Mouse (Mus musculus) frontal cortex, postnatal 25 days (tissue): ENCODE results near the gene 1500015O10Rik.

ENCODE experiments used
- DNase-seq, 2 experiments: peaks; one replicate each; pipeline ENCODE4 v3.0.0; 2022; ENCODE audit warnings: low spot score in 2 of 2

1500015O10Rik gene

DNA sequence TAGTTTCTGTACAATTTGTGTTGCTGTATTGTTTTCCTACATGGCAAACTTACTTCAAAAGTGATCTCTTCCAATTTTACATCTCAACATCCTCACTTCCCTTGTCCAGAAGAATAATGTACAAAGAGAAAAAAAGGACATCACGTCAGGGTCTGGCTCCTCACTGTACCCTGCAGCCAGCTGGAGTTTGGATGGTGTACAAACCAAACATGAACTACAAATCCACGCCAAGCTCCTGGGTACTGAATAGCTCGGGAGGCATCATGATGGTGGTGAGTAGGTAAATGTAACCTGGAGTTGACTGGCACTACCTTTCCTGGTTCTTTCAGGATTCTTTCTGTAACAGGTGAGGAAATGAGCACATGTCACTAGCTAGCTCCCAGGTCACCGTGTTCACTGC, 43.7 kb downstream of the 1500015O10Rik start:
- DNase-seq: no peak

DNA sequence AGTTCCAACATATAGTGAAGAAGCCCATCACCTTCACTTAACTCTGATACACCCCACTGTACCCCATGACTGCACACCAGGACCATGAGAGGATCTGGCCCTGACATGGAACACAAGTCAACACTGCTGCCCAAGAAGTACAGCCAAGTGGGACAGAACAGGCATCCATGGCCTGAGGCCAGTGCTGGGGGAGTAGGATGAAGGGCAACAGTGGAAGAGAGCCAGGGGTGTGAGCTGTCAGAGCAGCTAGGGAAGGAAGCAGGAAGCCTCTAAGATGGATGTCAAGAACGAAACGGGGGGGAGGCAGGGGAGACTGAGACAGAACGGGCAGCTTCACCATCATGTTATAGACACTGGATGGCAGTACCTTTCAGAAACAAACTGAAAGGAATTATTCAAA, 45.7 kb downstream of the 1500015O10Rik start:
- DNase-seq: no peak

GRCm38 (mm10) chr1:43781195-43781594, 50.8 kb downstream of the 1500015O10Rik start:
- no peak for DNase-seq

DNA sequence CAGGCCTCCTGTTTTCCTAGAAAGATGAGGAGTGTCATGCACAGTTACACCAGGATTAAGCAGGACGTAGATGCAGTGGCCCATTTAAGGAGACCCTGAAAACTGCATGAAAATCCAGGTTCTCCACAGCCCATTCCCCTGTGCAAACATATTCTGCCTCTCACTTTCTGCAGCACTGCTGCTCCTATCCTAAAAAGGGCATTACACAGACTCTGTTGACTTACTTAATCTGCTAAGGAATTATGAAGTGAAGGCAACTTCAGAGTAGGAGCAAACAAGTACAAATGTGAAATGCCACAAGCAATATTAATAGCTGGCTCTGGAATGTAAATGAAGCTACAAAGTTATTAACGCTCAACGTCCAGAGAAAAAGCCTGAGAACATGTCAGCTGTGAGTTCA, 51.3 kb downstream of the 1500015O10Rik start:
- no peak for DNase-seq

GRCm38 (mm10) chr1:43782680-43783079, 52.3 kb downstream of the 1500015O10Rik start:
- DNase-seq: no peak

- no peak for DNase-seq
Observed at GRCm38 (mm10) chr1:43783186-43783585, 52.8 kb downstream of the 1500015O10Rik start.

- no peak for DNase-seq
Observed at GRCm38 (mm10) chr1:43785316-43785715, 54.9 kb downstream of the 1500015O10Rik start.

DNA sequence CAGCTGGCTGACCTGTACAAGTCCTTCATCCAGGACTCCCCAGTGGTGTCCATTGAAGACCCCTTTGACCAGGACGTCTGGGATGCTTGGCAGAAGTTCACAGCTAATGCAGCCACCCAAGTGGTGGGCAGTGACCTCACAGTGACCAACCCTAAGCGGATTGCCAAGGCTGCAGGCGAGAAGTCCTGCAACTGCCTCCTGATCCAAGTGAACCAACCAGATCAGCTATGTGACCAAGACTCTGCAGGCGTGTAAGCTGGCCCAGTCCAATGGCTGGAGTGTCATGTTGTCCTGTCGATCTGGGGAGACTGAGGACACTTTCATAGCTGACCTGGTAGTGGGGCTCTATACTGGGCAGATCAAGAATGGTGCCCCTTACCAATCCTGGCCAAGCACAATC, 56.3 kb downstream of the 1500015O10Rik start:
- DNase-seq: no peak

DNA sequence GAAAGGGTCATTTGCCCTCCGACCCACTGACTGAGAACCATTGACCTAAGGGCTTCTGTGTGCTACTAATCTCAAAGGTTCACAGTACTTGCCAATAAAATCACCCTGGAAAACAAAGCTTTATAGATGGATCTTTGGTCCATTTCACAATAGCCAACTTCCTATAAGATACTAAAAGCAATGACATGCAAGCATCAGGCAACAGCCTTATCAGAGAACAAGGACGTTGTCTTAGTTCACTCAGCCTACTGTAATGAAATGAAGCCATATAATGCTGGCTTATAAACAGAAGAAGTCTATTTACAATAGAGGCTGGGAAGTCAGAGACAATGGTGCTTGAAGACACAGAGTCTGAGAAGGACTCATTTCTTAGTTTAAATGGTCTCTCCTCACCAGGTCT, 59.4 kb downstream of the 1500015O10Rik start:
- no peak for DNase-seq
